Mouse (Mus musculus) embryo, embryonic 11.5 days (tissue): ENCODE data around the gene Leng1.

Source experiments
- DNase-seq: peaks from one replicate; pipeline ENCODE4 v3.0.0-alpha.2; 2012; ENCODE audit warnings: low read depth, low spot score

The Leng1 gene

GRCm38 (mm10) chr7:3692382-3692986, 26.8 kb upstream of the Leng1 start, which contains the start of gene Tsen34:
Tsen34 (plus strand) TSS chr7:3692863.
- no peak for DNase-seq

DNA sequence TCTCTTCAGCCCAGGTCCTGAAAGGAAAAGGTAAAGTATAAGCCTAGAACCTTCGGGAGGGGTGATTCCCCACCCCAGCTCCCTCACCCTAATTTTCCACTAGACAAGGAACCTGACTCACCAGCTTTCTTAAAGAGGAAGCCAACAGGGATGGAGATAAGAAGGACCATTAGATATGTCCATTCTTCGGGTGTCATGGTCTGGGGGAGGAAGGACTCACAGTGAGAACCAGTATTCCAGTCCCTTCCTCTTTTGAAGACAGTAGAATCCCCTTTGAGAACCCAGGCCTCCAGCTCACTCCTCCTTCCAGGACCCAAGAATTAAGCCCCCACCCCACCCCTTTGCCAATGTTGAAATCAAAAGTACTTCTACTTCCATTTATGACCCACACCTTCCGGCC, 26.3 kb upstream of the Leng1 start:
- DNase-seq = no peak

- DNase-seq = no peak
Observed at GRCm38 (mm10) chr7:3685400-3686187, 20.0 kb upstream of the Leng1 start.

DNA sequence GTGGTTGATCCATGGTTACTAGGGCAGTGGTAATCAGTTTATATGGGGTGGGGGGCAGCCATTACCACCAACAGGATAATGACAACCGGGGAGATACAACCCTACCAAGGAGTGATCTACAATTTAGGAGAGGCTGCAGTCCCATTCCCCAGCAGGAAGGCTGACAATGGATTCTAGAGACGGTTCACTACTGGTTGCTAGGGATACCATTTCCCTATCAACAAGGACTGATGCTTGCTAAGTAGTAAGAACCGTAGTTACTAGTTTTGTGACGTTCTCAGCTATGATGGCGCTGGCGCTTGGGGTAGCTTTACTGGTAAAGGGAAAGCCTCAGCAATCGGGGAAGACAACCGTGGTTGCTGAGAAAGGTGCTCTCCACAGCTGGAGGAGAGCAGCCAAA, 19.1 kb upstream of the Leng1 start:
- DNase-seq = no peak

GRCm38 (mm10) chr7:3683908-3684550, 18.4 kb upstream of the Leng1 start:
- no peak for DNase-seq

GRCm38 (mm10) chr7:3677342-3677741, 11.7 kb upstream of the Leng1 start, which contains the start of gene Tmc4:
Tmc4 (minus strand) TSS chr7:3677553.
- DNase-seq = no peak

- no peak for DNase-seq
Observed at GRCm38 (mm10) chr7:3676371-3676770, 10.7 kb upstream of the Leng1 start.

- DNase-seq = no peak
Observed at GRCm38 (mm10) chr7:3675228-3675548, 9.5 kb upstream of the Leng1 start.

GRCm38 (mm10) chr7:3674507-3675227, 9.0 kb upstream of the Leng1 start:
- peak; percentile 74 for DNase-seq

DNA sequence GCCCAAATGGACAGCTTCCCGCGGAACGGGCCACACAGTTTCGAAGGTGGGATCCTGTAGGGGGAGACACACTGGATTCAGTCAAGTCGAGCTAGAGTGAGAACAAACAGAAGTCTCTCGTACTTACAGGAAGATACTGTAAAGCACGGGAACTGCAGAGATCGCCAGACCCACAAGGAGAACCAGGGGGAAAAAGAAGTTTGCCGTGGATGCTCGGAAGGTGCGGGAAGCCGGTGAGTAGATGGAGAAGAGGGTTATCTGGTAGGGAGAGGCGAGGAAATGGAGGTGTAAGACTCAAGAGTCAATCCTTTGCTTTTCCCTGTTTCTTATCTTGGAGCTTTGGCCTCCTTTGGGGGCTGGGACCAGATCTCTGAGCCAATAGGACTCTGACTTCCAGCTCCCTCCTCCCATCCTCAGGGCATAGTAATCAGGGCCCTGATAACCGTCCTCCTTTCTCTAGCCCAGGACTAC, 1.3 kb upstream of the Leng1 start:
- no peak for DNase-seq

- DNase-seq = no peak
Observed at GRCm38 (mm10) chr7:3664524-3665214, 971 bp downstream of the Leng1 start.

DNA sequence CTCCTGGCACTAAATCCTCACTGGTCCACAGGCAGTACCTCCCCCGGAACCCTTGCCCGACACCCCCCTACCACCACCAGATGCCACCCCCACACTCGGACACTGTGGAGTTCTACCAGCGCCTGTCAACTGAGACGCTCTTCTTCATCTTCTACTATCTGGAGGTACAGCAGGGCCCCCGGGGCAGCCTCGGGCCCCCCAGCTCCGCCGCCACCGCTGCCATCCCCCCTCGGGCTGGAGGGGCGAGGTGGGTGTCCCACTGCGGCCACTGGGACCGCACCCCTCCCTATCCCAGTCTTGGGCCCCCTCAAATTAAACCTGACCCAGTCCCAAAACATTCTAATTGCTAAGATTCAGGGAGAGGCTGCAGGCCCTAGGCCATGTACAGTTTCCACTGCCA, 7.1 kb downstream of the Leng1 start:
- no peak for DNase-seq

GRCm38 (mm10) chr7:3656966-3657365, 8.7 kb downstream of the Leng1 start:
- no peak for DNase-seq

DNA sequence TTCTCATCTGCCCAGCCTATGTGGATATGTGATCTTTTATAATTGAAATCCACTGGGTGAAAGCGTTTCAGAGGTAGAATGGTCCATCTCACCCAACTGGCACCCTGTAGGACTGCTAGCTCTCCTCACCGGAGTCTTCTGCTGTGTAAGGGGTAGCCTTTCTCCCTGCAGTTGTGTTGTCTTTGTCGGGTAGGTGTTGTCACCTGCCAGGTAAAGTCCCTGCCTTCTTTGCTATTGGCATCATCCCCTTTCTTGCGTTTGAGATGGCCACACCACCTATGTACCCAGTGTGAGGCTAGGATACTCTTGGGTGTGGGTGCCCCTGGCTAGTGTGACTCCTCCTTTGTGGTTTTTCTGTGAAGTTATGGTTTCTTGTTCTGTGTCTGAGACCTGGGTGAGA, 19.0 kb downstream of the Leng1 start:
- no peak for DNase-seq

GRCm38 (mm10) chr7:3646188-3646587, 19.5 kb downstream of the Leng1 start:
- no peak for DNase-seq

DNA sequence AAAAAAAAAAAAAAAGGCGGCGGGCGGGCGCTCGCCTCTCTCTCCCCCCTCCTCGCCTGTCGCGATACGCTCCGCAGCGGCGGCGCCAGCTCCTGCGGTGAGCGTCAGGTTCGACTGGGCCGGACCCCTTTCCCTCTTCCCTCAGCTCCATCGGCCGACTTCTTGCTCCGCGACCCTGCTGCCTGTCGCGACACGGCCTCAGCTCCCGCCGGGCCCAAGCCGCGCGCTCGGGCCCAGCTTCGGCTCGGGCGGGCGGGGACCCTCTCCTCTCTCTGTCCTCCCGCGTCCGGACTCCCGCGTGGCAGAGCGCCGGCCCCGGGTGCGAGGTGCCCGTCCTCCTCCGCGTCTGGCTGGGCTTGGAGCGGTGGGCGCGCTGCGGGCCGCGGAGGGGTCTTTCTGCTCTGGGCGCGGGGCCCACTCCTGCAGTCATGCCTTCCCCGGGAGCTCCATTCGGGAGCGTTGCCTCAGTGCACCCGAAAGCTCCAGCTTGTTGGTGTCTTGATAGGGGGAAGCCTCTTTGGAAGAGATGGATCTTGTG, 20.1 kb downstream of the Leng1 start:
- no peak for DNase-seq

DNA sequence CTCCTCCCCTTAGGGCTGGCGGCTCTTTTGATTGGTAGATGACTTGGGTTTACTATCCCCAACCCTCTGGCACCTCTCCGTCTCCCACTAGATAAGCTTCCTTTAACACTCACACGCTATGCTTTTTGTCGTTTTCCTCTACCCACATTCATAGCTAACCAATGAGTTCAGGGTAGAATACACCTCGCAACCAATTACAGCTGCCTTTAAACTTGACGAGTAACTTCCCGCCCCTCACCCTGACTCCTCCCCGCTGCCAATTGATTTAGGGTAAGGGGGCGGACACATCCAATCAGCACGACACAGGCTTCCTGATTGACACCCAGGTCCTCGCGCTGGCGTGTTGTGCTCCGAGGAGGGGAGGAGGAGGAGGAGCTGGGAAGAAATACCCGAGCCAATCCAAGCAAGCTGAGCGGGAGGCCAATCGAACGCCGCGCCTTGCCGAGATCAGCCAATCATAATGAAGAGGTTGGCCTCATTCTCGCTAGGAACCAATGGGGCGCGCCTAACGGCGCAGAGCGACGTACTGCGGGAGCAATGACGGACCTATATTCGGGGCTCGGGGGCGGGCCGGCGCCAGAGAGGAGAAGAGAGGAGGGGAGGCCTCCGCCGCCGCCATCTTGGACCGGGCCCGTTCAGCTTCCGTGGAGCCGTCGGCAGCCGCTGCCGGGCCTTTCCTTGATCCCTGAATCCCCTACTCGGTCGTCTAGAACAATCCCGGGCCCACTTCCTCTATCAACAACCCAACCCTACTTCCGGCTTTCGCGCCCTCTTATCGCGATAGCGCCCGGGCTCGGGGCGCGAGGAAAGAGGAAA, 20.8 kb downstream of the Leng1 start, which contains the start of gene Cnot3:
Gene Cnot3 (plus strand): TSS at position 597 of the 816 bp plus-strand sequence.
- DNase-seq = peak; percentile 97

DNA sequence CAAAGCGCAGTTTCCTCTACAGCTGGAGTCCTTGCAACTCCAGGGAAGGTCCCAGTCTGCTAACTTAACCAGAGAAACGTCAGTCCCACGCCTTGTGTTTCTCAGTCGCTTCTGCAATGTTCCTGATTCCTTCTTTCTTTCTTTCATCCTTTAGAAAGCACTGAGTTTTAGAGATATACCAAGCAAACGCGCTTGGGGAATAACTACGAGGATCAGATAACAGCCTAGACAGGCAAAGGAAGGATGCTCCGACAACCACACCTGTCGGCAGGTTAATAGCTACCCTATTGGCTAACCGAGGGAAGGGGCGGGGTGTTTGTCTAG, 21.3 kb downstream of the Leng1 start:
- no peak for DNase-seq

DNA sequence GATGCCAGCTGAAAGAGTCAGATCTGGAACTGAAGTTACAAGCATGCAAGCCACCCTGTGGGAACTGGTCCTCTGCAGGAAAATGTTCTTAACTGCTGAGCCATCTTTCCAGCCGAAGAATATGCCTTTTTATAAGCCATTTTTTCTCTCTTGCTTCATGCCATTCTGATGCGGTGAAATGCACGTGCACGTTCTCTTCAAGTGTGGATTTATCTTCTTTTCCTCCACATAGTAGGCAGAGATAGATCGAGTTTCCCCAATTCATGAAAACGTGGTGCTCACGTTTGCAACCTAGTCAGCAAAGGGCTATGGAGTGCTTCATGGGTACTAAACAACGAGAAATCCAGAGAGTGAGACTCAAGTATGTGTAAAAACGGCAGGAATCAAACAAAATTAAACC, 21.8 kb downstream of the Leng1 start:
- no peak for DNase-seq

- no peak for DNase-seq
Observed at GRCm38 (mm10) chr7:3643412-3643811, 22.2 kb downstream of the Leng1 start.

GRCm38 (mm10) chr7:3630478-3630815, 35.2 kb downstream of the Leng1 start:
- no peak for DNase-seq
